ENCODE assay signal across 19 mouse cellular contexts in genomic region chr2:141736685-141737456, GRCm38 (mm10).
DNase-seq lines count a peak whose midpoint lies in the region.
"Had no signal": no experiment of that assay in that cellular context is flagged by ENCODE, and none has a peak within 500 bp of the region (broad histone marks: within the 10 kb centered on the region; RNA-seq: fewer than 3 reads in every experiment).

No protein-coding gene starts in this region.

- intact Hi-C loops in left cerebral cortex, postnatal 25 days (cut with DNase I), result no loop called here

- DNase-seq in frontal cortex, adult 2 months (ENCODE audit: extremely low spot score in 1 of 2, low spot score in 1 of 2), result peak; percentile 11 to 41
- no peak for DNase-seq in frontal cortex, postnatal 14 days (ENCODE audit: low spot score in 2 of 2)
- peak; percentile 21 to 23 for DNase-seq in right cerebral cortex, adult 2 months (ENCODE audit: low spot score in 2 of 2)
- no peak for DNase-seq in right cerebral cortex, postnatal 4 days
- peak; percentile 14 to 82 for DNase-seq in left cerebral cortex, postnatal 25 days (ENCODE audit: low spot score in 2 of 2)
- no peak for DNase-seq in B cell, adult 2 months
- no peak for DNase-seq in cerebellum, postnatal 10 days
- DNase-seq: adrenal gland, postnatal 14 days; cerebellum, adult 11-12 months; cerebellum, adult 9-11 months; gastrocnemius, postnatal 25 days; heart, adult 18-20 months; heart, postnatal 36 days; kidney, postnatal 14 days; liver, postnatal 0 days; lung, postnatal 36 days; spleen, adult 18-20 months; thymus, adult 2 months; thymus, postnatal 36 days had no signal

Comparison
In these comparisons a context has a peak if more than half of its experiments do, and no peak if none do; other contexts are left out.
1. DNase-seq: peak in frontal cortex, adult 2 months (2 of 2), right cerebral cortex, adult 2 months (2 of 2) and left cerebral cortex, postnatal 25 days (2 of 2); none in frontal cortex, postnatal 14 days (0 of 2), right cerebral cortex, postnatal 4 days (single experiment), B cell, adult 2 months (0 of 2) and cerebellum, postnatal 10 days (0 of 2).